Mouse (Mus musculus) lung, postnatal 0 days (tissue): ENCODE measurements around the gene 2310022B05Rik. TPM values are rescaled to one million over a fixed set of nuclear protein-coding genes. Genes with fewer than 3 reads are reported as not detected.

Source experiments
- ATAC-seq: fragments of 200-750 bp; cut with Nextera tagmentation; 2 replicates; pipeline ENCODE4 v1.8.0; 2017; ENCODE audit warnings: moderate library complexity
- DNase-seq: peaks from one replicate; pipeline ENCODE4 v3.0.0-alpha.2; 2016; ENCODE audit warnings: low spot score
- H3K27ac ChIP-seq: fragments of 300-500 bp; sonication (generic); 2 replicates; pipeline ENCODE4 v1.5.1; 2014; ENCODE audit warnings: antibody characterized with exemption, mild to moderate bottlenecking, low read length, mixed read lengths
- H3K27me3 ChIP-seq: fragments of 300-500 bp; sonication (generic); replicated peaks from 2 replicates; pipeline ENCODE4 v1.6.1; 2014; ENCODE audit warnings: low read length, mixed read lengths; ENCODE audit not compliant: insufficient read depth
- H3K36me3 ChIP-seq: fragments of 300-500 bp; sonication (generic); 2 replicates; pipeline ENCODE4 v1.6.1; 2014; ENCODE audit warnings: low read length, mixed read lengths; ENCODE audit not compliant: insufficient read depth
- H3K4me1 ChIP-seq: fragments of 300-500 bp; sonication (generic); 2 replicates; pipeline ENCODE4 v1.6.1; 2014; ENCODE audit warnings: antibody characterized with exemption, low read depth, low read length, mixed read lengths; ENCODE audit not compliant: insufficient read depth
- H3K4me2 ChIP-seq: fragments of 300-500 bp; sonication (generic); replicated peaks from 2 replicates; pipeline ENCODE4 v1.6.1; 2014; ENCODE audit warnings: low read depth, mild to moderate bottlenecking, low read length, moderate library complexity, mixed read lengths
- H3K4me3 ChIP-seq: fragments of 300-500 bp; sonication (generic); 2 replicates; pipeline ENCODE4 v1.5.1; 2014; ENCODE audit warnings: low read depth, low read length
- H3K9ac ChIP-seq: fragments of 300-500 bp; sonication (generic); replicated peaks from 2 replicates; pipeline ENCODE4 v1.6.1; 2014; ENCODE audit warnings: low read depth, mild to moderate bottlenecking
- H3K9me3 ChIP-seq: fragments of 300-500 bp; sonication (generic); 2 replicates; pipeline ENCODE4 v1.6.1; 2016; ENCODE audit warnings: low read length, mixed read lengths
- CTCF ChIP-seq: IDR thresholded peaks from 2 replicates; pipeline ENCODE4 v1.5.1; 2016; ENCODE audit warnings: antibody characterized with exemption, mild to moderate bottlenecking
- EP300 ChIP-seq: IDR thresholded peaks from 2 replicates; pipeline ENCODE4 v1.6.1; 2016; ENCODE audit warnings: antibody characterized with exemption, mild to moderate bottlenecking, control low read depth
- WGBS: fragments of 180-500 bp; shearing (Covaris S2); extraction: QIAGEN DNeasy Blood & Tissue Kit; methylation state at CpG from one replicate; pipeline ENCODE4 v1.1.7; 2014; 5-methylcytosine and 5-hydroxymethylcytosine counted together
- polyA plus RNA-seq: library from polyadenylated mRNA; unstranded; fragments of >200 nt; fragmentation: Nextera tagmentation; extraction: Ambion mirVana; gene quantifications from 2 replicates; pipeline ENCODE4 v1.2.1, GENCODE M21; 2015

Gene 2310022B05Rik
- 25.2 and 26.0 TPM in 2 replicates for polyA plus RNA-seq

DNA sequence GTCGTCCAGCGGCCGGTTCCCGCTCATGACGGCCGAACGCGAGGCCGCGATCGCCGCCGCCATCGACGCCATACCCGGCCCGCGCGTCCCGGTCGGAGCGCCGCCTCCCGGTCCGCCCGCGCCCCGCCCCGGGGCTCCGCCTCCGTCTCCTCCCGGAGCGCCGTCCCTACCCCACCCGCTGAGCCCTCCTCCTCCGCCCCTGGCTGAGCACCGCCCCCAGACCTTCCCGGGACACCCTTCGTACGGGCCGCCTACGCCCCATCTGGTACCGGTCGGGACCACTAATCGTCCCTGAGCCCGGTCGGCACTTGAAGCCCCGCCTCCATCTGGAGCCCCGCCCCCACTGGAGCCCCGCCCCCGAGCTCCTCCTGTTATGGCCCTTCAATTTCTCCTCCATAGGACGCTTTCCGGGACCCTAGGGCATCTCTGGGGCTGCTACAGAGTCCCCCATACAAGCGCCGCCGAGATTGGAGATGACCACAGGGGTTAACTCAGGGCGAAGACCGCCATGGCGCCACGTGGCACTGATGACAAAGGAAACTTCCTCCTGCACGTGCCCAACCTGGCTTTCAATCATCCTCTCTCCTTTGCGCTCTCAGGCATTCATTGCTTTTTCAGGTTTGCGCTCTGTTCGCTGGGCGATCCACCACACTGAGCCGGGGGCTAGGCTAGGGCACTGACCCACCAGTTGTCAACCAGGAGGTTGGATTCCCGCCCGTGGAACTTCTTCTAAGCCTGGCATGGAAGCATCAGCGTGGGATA lies at the start of gene 2310022B05Rik:
Gene 2310022B05Rik (minus strand): TSS at position 258 of the 762 bp plus-strand sequence.
- Histone ChIP-seq H3K4me1 (peaks cover 20% of the 10 kb centered on the region; the same call in 1 of the 2 replicates), H3K4me2 (peak within 1 kb of the TSS; percentile 90), H3K27ac (peak within 1 kb of the TSS; percentile 86), H3K9me3 (no peaks in the 10 kb centered on the region), H3K27me3 (no peaks in the 10 kb centered on the region), H3K4me3 (peak within 1 kb of the TSS; percentile 84), H3K36me3 (no peaks in the 10 kb centered on the region), H3K9ac (peak within 1 kb of the TSS; percentile 82)
- DNase-seq = peak; percentile 96
- WGBS = 4% methylated on average over 55 of the region's 69 CpGs
- ATAC-seq = peak; percentile 96
- TF ChIP-seq EP300 (no peak), CTCF (peak; percentile 36)

DNA sequence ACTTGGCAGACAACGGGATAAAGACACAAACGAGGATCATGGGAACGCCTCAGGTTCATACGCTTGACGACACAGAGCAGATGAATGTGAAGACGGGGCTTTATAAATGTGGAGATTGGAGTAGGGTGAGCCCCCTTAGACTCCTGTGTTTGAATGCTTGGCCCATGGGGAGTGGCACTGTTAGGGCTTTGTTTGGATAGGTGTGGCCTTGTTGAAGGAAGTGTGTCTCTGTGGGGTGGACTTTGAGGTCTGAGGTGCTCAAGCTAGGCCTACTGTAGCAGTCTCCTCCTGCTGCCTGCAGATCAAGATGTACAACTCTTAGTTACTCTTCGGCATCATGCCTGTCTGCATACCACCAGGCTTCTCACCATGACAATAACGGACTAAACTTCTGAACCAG lies 42.7 kb upstream of the 2310022B05Rik start:
- Histone ChIP-seq H3K4me2 (no peak overlapping the region), H3K4me3 (no peak overlapping the region), H3K4me1 (no peaks in the 10 kb centered on the region), H3K27me3 (no peaks in the 10 kb centered on the region), H3K27ac (no peak overlapping the region), H3K9ac (no peak overlapping the region), H3K9me3 (no peaks in the 10 kb centered on the region), H3K36me3 (no peaks in the 10 kb centered on the region; the same call in 1 of the 2 replicates)
- DNase-seq (no peak), ATAC-seq (no peak)
- TF ChIP-seq EP300 = no peak
- no peak for TF ChIP-seq CTCF
- WGBS = 97% methylated on average over 8 of the region's 8 CpGs

DNA sequence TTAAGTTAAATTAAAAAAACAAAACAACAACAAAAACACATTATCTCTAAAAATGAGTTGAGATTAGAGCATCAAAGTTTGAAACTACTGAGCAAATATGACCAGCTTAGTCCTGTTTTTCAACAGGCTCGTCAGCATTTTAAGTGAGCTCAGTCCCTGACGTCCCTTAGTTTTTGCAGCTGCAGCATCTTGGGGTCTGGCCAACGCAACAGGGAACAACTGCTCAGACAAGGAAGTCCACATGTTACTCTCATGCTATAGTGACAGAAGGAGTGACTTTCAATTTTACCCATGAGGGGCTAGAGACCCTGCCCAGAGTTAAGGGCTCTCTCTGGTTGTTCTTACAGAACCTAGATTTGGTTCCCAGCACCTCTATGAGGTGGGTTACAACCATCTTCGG lies 41.2 kb upstream of the 2310022B05Rik start:
- DNase-seq = no peak
- Histone ChIP-seq H3K27me3 (no peaks in the 10 kb centered on the region), H3K9ac (no peak overlapping the region), H3K4me3 (no peak overlapping the region), H3K36me3 (no peaks in the 10 kb centered on the region; the same call in 1 of the 2 replicates), H3K4me2 (no peak overlapping the region), H3K27ac (no peak overlapping the region), H3K4me1 (no peaks in the 10 kb centered on the region), H3K9me3 (no peaks in the 10 kb centered on the region)
- ATAC-seq = no peak
- no peak for TF ChIP-seq CTCF
- TF ChIP-seq EP300 = no peak
- WGBS = 79% methylated on average over 4 of the region's 4 CpGs

DNA sequence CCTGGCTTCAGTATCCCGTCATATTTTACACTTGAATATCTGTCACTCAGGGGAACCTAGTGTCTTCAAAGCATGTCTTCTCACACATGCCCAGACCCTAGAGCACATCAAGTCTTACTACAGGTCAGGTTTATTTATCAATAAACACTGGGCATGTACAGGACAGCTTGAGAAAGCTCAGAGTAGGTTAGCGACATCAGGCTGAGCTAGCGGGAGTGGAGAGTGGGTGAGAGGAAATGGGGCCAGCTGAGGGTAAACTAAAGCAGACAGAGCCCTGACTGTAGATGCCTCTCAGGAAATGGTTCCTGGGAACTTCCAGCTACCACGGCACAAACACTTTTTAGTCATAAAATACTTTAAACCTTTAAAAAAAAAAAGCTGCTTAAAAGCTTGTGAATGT lies 40.4 kb upstream of the 2310022B05Rik start:
- 39% methylated on average over 4 of the region's 4 CpGs for WGBS
- no peaks in the 10 kb centered on the region for H3K36me3 ChIP-seq
- no peaks in the 10 kb centered on the region for H3K4me1 ChIP-seq
- TF ChIP-seq CTCF (no peak), EP300 (no peak)
- ATAC-seq (no peak), DNase-seq (peak; percentile 13)
- no peak overlapping the region for H3K4me3 ChIP-seq
- H3K4me2 ChIP-seq = no peak overlapping the region
- H3K27me3 ChIP-seq = no peaks in the 10 kb centered on the region
- no peak overlapping the region for H3K27ac ChIP-seq
- H3K9me3 ChIP-seq = no peaks in the 10 kb centered on the region
- H3K9ac ChIP-seq = no peak overlapping the region

DNA sequence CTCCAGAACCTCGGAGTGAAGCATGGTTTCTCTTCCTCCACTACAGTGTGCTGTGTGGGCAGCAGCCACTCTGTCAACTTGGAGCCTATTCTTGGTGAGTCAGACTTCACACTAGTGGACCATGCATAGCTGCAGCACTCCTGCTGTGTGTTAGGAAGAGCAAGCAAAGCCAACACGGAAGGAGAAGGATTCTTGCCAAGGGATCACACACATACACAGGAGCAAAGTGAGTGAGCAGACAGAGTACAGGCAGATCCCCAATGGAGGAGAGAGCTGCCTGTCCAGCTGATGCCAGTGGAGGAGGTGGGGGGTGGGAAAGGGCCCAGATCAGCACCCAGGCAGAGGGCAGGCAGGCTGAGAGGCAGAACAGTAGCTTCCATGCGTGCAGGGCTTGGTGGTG lies 39.0 kb upstream of the 2310022B05Rik start:
- ATAC-seq (no peak), DNase-seq (no peak)
- H3K27me3 ChIP-seq = no peaks in the 10 kb centered on the region
- no peak overlapping the region for H3K9ac ChIP-seq
- H3K9me3 ChIP-seq = no peaks in the 10 kb centered on the region
- TF ChIP-seq EP300 = no peak
- no peak for TF ChIP-seq CTCF
- no peak overlapping the region for H3K4me2 ChIP-seq
- no peak overlapping the region for H3K27ac ChIP-seq
- H3K4me1 ChIP-seq = no peaks in the 10 kb centered on the region
- no peaks in the 10 kb centered on the region for H3K36me3 ChIP-seq
- 76% methylated on average over 3 of the region's 3 CpGs for WGBS
- H3K4me3 ChIP-seq = no peak overlapping the region

DNA sequence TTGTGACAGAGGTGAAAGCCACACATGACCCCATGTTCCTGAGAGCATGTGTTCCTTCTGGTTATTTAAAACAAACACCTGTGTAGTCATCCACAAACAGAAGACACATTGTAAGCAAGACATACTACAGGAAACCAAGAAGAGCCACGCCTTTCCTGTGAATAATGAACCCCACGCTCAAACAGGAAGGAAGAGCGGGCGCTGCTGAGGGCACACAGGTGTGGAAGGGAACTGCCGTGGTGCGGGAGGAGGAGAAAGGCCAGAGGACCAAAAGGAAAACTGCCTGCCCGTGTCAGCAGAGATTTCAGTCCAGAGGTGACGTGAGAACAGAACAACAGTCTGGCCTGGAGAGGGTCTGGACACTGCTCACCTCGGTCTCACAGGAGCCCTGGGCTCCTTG lies 37.9 kb upstream of the 2310022B05Rik start:
- no peaks in the 10 kb centered on the region for H3K4me1 ChIP-seq
- no peaks in the 10 kb centered on the region for H3K9me3 ChIP-seq
- DNase-seq (peak; percentile 19), ATAC-seq (peak; percentile 33)
- no peaks in the 10 kb centered on the region for H3K27me3 ChIP-seq
- H3K4me2 ChIP-seq = no peak overlapping the region
- no peak overlapping the region for H3K27ac ChIP-seq
- no peaks in the 10 kb centered on the region for H3K36me3 ChIP-seq
- TF ChIP-seq EP300 (peak; percentile 62; the same call in 1 of the 2 replicates), CTCF (no peak)
- no peak overlapping the region for H3K9ac ChIP-seq
- WGBS = 56% methylated on average over 9 of the region's 9 CpGs
- H3K4me3 ChIP-seq = no peak overlapping the region
